Mouse (Mus musculus) limb, embryonic 13.5 days (tissue): ENCODE data around the gene Spon1. TPM values are rescaled to one million over a fixed set of nuclear protein-coding genes. Genes with fewer than 3 reads are reported as not detected.

Experiments used
- ATAC-seq: fragments of 200-750 bp; cut with Nextera tagmentation; 2 replicates; pipeline ENCODE4 v1.8.0; 2017; ENCODE audit warnings: low read depth, moderate number of reproducible peaks, moderate TSS enrichment; ENCODE audit not compliant: low FRiP score
- H3K27ac ChIP-seq: fragments of 300-500 bp; sonication (generic); 2 replicates; pipeline ENCODE4 v1.5.1; 2015; ENCODE audit warnings: inconsistent platforms, mild to moderate bottlenecking, moderate library complexity
- H3K27me3 ChIP-seq: fragments of 300-500 bp; sonication (generic); 2 replicates; pipeline ENCODE4 v1.6.1; 2015; ENCODE audit warnings: mild to moderate bottlenecking, inconsistent platforms
- H3K36me3 ChIP-seq: fragments of 300-500 bp; sonication (generic); 2 replicates; pipeline ENCODE4 v1.6.1; 2015; ENCODE audit warnings: inconsistent platforms, mild to moderate bottlenecking, moderate library complexity
- H3K4me1 ChIP-seq: fragments of 300-500 bp; sonication (generic); 2 replicates; pipeline ENCODE4 v1.6.1; 2015; ENCODE audit warnings: inconsistent platforms
- H3K4me2 ChIP-seq: fragments of 300-500 bp; sonication (generic); replicated peaks from 2 replicates; pipeline ENCODE4 v1.6.1; 2015; ENCODE audit warnings: inconsistent platforms, mild to moderate bottlenecking, moderate library complexity
- H3K4me3 ChIP-seq: fragments of 300-500 bp; sonication (generic); 2 replicates; pipeline ENCODE4 v1.5.1; 2015; ENCODE audit warnings: moderate library complexity, mild to moderate bottlenecking, inconsistent platforms
- H3K9ac ChIP-seq: fragments of 300-500 bp; sonication (generic); 2 replicates; pipeline ENCODE4 v1.6.1; 2015; ENCODE audit warnings: mild to moderate bottlenecking, inconsistent platforms
- H3K9me3 ChIP-seq: fragments of 300-500 bp; sonication (generic); 2 replicates; pipeline ENCODE4 v1.6.1; 2016; ENCODE audit warnings: inconsistent platforms
- WGBS: fragments of 180-500 bp; shearing (Covaris S2); methylation state at CpG from one replicate; pipeline ENCODE4 v1.1.7; 2015; 5-methylcytosine and 5-hydroxymethylcytosine counted together
- polyA plus RNA-seq: library from polyadenylated mRNA; unstranded; fragments of >200 nt; fragmentation: Nextera tagmentation; extraction: Ambion mirVana; gene quantifications from 2 replicates; pipeline ENCODE4 v1.2.1, GENCODE M21; 2015

Gene Spon1
- polyA plus RNA-seq, 1 experiment from 2014 or later = 9.9 TPM

DNA sequence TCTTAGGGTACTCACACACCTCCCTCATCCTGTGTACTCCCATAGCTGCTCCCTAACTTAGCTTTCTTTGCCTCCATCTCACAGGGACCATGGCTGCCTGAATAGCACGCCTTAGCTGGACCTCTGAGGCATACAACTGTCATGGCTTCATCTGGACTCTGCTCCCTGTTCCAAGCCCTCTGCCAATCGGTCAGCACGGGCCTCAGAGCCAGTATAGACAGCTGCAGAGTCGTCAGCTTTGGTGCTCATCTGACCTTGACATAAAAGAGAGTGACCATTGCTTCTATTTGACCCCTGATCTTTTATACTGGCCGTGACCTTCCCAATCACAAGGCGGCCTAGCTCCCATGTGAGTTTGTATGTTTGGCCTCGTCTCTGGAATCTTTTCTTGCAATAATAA is 308.3 kb downstream of the Spon1 start:
- WGBS = 71% methylated on average over 7 of the region's 7 CpGs
- Histone ChIP-seq H3K9me3 (no peaks in the 10 kb centered on the region), H3K4me2 (no peak overlapping the region), H3K4me3 (no peak overlapping the region), H3K4me1 (peaks cover 25% of the 10 kb centered on the region), H3K9ac (no peak overlapping the region), H3K27ac (no peak overlapping the region), H3K27me3 (no peaks in the 10 kb centered on the region), H3K36me3 (no peaks in the 10 kb centered on the region)
- ATAC-seq = no peak

DNA sequence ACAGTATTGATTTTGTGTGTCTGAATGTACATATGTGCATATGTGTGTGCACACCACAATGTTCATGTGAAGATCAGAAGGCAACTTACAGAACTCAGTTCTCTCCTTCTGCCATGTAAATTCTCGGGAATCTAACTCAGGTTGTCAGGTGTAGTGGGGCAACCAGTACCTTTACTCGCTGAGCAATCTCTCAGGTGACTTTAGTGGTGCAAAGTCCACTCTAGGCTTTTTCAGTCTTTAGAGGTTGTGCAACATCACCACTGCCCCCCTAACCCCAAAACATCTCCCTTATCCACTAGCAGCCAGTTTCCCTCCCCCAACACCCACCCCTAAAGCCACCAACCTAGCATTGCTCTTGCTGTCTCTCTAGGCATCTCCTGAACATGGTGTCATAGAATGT is 308.8 kb downstream of the Spon1 start:
- peaks cover 23% of the 10 kb centered on the region for H3K4me1 ChIP-seq
- H3K27me3 ChIP-seq = no peaks in the 10 kb centered on the region
- 87% methylated on average over 2 of the region's 2 CpGs for WGBS
- H3K4me3 ChIP-seq = no peak overlapping the region
- no peak overlapping the region for H3K4me2 ChIP-seq
- H3K27ac ChIP-seq = no peak overlapping the region
- ATAC-seq = no peak
- no peak overlapping the region for H3K9ac ChIP-seq
- H3K36me3 ChIP-seq = no peaks in the 10 kb centered on the region
- H3K9me3 ChIP-seq = no peaks in the 10 kb centered on the region

GRCm38 (mm10) chr7:114079343-114079742 is 313.5 kb downstream of the Spon1 start:
- Histone ChIP-seq H3K4me2 (no peak overlapping the region), H3K27ac (no peak overlapping the region), H3K36me3 (no peaks in the 10 kb centered on the region), H3K4me3 (no peak overlapping the region), H3K4me1 (peaks cover 16% of the 10 kb centered on the region; the same call in 1 of the 2 replicates), H3K27me3 (no peaks in the 10 kb centered on the region), H3K9me3 (no peaks in the 10 kb centered on the region), H3K9ac (no peak overlapping the region)
- ATAC-seq = no peak
- WGBS = 98% methylated on average over 4 of the region's 4 CpGs

DNA sequence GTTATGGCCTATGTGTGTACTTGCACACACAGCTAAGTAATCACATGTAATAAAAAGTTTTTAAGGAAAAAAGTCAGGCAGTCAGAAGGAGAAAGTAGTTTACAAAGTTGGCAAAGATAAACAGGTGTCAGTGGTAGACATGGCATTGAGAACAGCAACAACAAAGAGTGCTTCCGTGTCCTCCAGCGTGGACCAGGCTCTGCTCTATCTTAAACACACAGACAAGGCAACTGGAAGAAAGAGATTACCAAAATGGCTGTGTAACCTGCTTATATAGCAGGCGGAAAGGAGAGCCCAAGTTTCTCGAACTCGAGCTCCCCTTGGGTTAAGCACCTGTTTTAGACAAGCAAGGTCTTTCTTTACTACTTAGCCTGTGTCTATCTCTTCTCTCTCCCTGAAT is 314.5 kb downstream of the Spon1 start:
- Histone ChIP-seq H3K27ac (no peak overlapping the region), H3K27me3 (no peaks in the 10 kb centered on the region), H3K4me1 (peaks cover 16% of the 10 kb centered on the region; the same call in 1 of the 2 replicates), H3K4me3 (no peak overlapping the region), H3K9ac (no peak overlapping the region), H3K4me2 (no peak overlapping the region), H3K36me3 (no peaks in the 10 kb centered on the region), H3K9me3 (no peaks in the 10 kb centered on the region)
- no peak for ATAC-seq
- 97% methylated on average over 5 of the region's 5 CpGs for WGBS

DNA sequence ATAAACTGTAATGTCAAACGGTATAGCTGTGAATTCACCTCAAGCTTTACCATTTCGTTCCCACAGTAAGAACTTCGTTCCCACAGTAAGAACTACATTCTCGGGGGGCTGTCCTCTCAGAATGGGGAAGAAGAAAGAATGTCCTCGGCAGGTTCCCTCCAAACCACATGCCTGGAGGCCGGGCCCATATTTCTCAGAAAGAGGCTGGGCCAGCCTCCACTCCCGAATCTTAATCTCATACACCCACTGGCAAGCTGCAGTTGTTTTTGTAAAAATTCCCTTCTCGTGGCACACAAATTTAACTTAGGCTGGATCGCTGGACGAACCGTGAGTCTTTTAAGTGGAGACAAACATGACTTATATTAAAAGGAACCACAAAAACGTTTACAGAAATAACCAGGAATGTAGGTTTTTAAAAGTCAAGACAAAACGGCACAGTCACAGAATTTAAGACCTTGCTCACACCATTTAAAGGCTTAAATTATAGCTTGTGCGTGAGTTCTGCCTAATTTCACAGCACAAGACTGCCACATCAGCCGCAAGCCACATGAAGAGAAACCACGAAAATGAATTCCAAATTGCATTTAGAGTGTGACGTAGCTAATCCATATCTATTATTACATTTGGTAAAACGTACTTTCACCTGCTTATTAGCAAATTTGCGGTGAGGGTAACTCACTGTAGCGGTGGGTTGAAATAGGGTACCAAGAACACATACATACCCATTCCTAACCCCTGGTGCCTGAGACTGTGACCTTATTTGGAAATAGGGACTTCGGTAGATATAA is 316.0 kb downstream of the Spon1 start:
- no peaks in the 10 kb centered on the region for H3K36me3 ChIP-seq
- 60% methylated on average over 21 of the region's 21 CpGs for WGBS

DNA sequence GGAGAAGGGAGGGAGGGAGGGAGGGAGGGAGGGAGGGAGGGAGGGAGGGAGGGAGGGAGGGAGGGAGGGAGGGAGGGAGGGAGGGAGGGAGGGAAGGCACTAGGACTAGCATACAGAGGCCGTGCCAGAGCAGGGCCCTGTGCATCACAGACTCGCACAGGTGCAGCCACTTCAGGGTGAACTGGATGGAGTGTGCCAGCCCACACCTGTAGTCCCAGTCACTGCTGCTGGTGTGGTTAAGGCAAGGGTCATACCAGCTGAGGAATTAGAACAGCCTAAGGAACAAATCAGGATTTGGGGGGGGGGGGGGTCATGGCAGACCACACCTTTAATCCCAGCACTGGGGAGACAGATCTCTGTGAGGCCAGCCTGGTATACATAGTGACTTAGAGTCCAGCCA is 317.3 kb downstream of the Spon1 start:
- no peaks in the 10 kb centered on the region for H3K36me3 ChIP-seq
- H3K4me2 ChIP-seq = no peak overlapping the region
- H3K9me3 ChIP-seq = no peaks in the 10 kb centered on the region
- H3K27me3 ChIP-seq = no peaks in the 10 kb centered on the region
- H3K9ac ChIP-seq = no peak overlapping the region
- H3K27ac ChIP-seq = no peak overlapping the region
- H3K4me1 ChIP-seq = peaks cover 25% of the 10 kb centered on the region
- WGBS = 76% methylated on average over 2 of the region's 2 CpGs
- no peak overlapping the region for H3K4me3 ChIP-seq
- no peak for ATAC-seq

More for the DNA sequence above, 316.0 kb downstream of the Spon1 start:
- Histone ChIP-seq H3K27me3 (no peaks in the 10 kb centered on the region), H3K9ac (no peak overlapping the region), H3K4me3 (no peak overlapping the region), H3K4me1 (peaks cover 16% of the 10 kb centered on the region; the same call in 1 of the 2 replicates), H3K9me3 (no peaks in the 10 kb centered on the region), H3K4me2 (no peak overlapping the region), H3K27ac (no peak overlapping the region)
- no peak for ATAC-seq

GRCm38 (mm10) chr7:114083760-114084159 is 318.0 kb downstream of the Spon1 start:
- Histone ChIP-seq H3K27ac (no peak overlapping the region), H3K36me3 (no peaks in the 10 kb centered on the region), H3K9ac (no peak overlapping the region), H3K4me1 (peaks cover 31% of the 10 kb centered on the region), H3K27me3 (no peaks in the 10 kb centered on the region), H3K9me3 (no peaks in the 10 kb centered on the region), H3K4me3 (no peak overlapping the region), H3K4me2 (no peak overlapping the region)
- ATAC-seq = no peak
- 74% methylated on average over 3 of the region's 3 CpGs for WGBS

GRCm38 (mm10) chr7:114086021-114086710 is 320.4 kb downstream of the Spon1 start:
- Histone ChIP-seq H3K4me1 (peaks cover 36% of the 10 kb centered on the region), H3K36me3 (no peaks in the 10 kb centered on the region), H3K9me3 (no peaks in the 10 kb centered on the region), H3K27ac (no peak overlapping the region), H3K4me3 (no peak overlapping the region), H3K4me2 (no peak overlapping the region), H3K9ac (no peak overlapping the region), H3K27me3 (no peaks in the 10 kb centered on the region)
- 74% methylated on average over 6 of the region's 6 CpGs for WGBS
- ATAC-seq = no peak

- H3K36me3 ChIP-seq = no peaks in the 10 kb centered on the region
- H3K27ac ChIP-seq = no peak overlapping the region
- ATAC-seq = no peak
- no peak overlapping the region for H3K4me2 ChIP-seq
- 40% methylated on average over 6 of the region's 6 CpGs for WGBS
- no peaks in the 10 kb centered on the region for H3K9me3 ChIP-seq
- peaks cover 25% of the 10 kb centered on the region for H3K4me1 ChIP-seq
- no peak overlapping the region for H3K9ac ChIP-seq
- no peak overlapping the region for H3K4me3 ChIP-seq
- H3K27me3 ChIP-seq = no peaks in the 10 kb centered on the region
Observed at GRCm38 (mm10) chr7:114087341-114087740, 321.5 kb downstream of the Spon1 start.

DNA sequence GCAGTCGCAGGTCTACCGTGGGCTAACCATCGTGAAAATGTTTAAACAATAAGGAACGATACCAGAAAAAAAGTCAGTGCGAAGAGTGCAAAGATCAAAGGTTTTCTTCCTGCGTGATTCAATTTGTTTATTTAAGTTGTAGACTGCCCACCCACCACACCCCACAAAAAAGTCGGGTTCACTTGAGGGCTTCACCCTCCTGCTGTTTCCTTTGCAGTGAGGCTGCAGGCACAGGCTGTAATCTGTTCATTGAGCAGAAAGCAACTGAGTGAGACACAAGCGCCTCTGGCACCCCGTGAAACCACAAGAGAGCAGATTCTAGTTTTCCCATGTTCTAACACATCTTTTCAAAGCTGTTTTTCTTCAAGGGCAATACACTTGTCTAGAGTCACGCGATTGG is 322.2 kb downstream of the Spon1 start:
- peaks cover 23% of the 10 kb centered on the region for H3K4me1 ChIP-seq
- H3K4me3 ChIP-seq = no peak overlapping the region
- no peaks in the 10 kb centered on the region for H3K27me3 ChIP-seq
- H3K4me2 ChIP-seq = no peak overlapping the region; the same call in 1 of the 2 replicates
- H3K36me3 ChIP-seq = no peaks in the 10 kb centered on the region
- no peaks in the 10 kb centered on the region for H3K9me3 ChIP-seq
- no peak overlapping the region for H3K9ac ChIP-seq
- WGBS = 9% methylated on average over 11 of the region's 11 CpGs
- H3K27ac ChIP-seq = no peak overlapping the region
- no peak for ATAC-seq

- no peak overlapping the region for H3K4me3 ChIP-seq
- H3K27me3 ChIP-seq = no peaks in the 10 kb centered on the region
- no peaks in the 10 kb centered on the region for H3K9me3 ChIP-seq
- H3K4me2 ChIP-seq = no peak overlapping the region
- 52% methylated on average over 5 of the region's 5 CpGs for WGBS
- no peaks in the 10 kb centered on the region for H3K36me3 ChIP-seq
- no peak overlapping the region for H3K9ac ChIP-seq
- ATAC-seq = no peak
- H3K4me1 ChIP-seq = peaks cover 23% of the 10 kb centered on the region
- H3K27ac ChIP-seq = no peak overlapping the region
Observed at GRCm38 (mm10) chr7:114088918-114089317, 323.1 kb downstream of the Spon1 start.

DNA sequence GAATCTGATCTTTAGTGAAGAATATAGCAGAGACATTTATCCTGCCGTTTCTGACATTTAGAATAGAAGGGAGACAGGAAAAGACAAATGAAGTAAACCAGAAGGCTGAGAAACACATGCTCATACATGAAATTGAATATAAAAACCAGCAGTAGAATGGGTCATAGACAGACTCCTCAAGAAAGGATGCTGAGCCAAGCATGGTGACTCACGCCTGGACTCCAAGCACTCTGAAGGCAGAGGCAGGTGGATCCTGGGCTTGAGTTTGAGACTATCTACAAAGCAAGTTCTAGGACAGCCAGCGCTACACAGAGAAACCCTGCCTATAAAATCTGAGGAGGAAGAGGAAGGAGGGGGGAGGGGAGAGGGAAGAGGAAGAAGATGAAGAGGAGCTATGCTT is 324.4 kb downstream of the Spon1 start:
- Histone ChIP-seq H3K4me2 (no peak overlapping the region), H3K36me3 (no peaks in the 10 kb centered on the region), H3K4me3 (no peak overlapping the region), H3K27me3 (no peaks in the 10 kb centered on the region), H3K4me1 (peaks cover 23% of the 10 kb centered on the region), H3K27ac (no peak overlapping the region), H3K9ac (no peak overlapping the region), H3K9me3 (no peaks in the 10 kb centered on the region)
- no peak for ATAC-seq
- 84% methylated on average over 3 of the region's 3 CpGs for WGBS
